Mouse (Mus musculus) right cerebral cortex, adult 2 months (tissue): ENCODE measurements around the gene Plekhf1.

Source experiments
- DNase-seq, 2 experiments: peaks; one replicate each; pipeline ENCODE4 v3.0.0; 2021 to 2022; ENCODE audit warnings: low spot score in 2 of 2

Plekhf1 gene

GRCm38 (mm10) chr7:38188281-38189075 lies 39.3 kb downstream of the Plekhf1 start:
- no peak for DNase-seq

GRCm38 (mm10) chr7:38187796-38188195 lies 40.0 kb downstream of the Plekhf1 start:
- no peak for DNase-seq

GRCm38 (mm10) chr7:38186861-38187260 lies 41.0 kb downstream of the Plekhf1 start:
- no peak for DNase-seq

- DNase-seq, result no peak
Observed at GRCm38 (mm10) chr7:38184786-38185185, 43.0 kb downstream of the Plekhf1 start.

GRCm38 (mm10) chr7:38184418-38184745 lies 43.4 kb downstream of the Plekhf1 start:
- no peak for DNase-seq

- peak; percentile 86 to 89 for DNase-seq
Observed at GRCm38 (mm10) chr7:38183709-38184417, 44.0 kb downstream of the Plekhf1 start.

- DNase-seq, result peak in 1 of 2 experiments; percentile 11
Observed at GRCm38 (mm10) chr7:38182962-38183687, 44.7 kb downstream of the Plekhf1 start, which contains the start of gene 1600014C10Rik. 1600014C10Rik (plus strand) TSS chr7:38183217.

- peak; percentile 79 to 83 for DNase-seq
Observed at GRCm38 (mm10) chr7:38182596-38182961, 45.2 kb downstream of the Plekhf1 start.

GRCm38 (mm10) chr7:38181366-38181765 lies 46.5 kb downstream of the Plekhf1 start:
- no peak for DNase-seq

GRCm38 (mm10) chr7:38179896-38180295 lies 47.9 kb downstream of the Plekhf1 start:
- DNase-seq, result no peak

- DNase-seq, result no peak
Observed at GRCm38 (mm10) chr7:38176056-38176455, 51.8 kb downstream of the Plekhf1 start.

GRCm38 (mm10) chr7:38174321-38175148 lies 53.3 kb downstream of the Plekhf1 start:
- DNase-seq, result peak; percentile 57 to 63

GRCm38 (mm10) chr7:38173871-38174270 lies 53.9 kb downstream of the Plekhf1 start:
- no peak for DNase-seq

GRCm38 (mm10) chr7:38167724-38168141 lies 60.1 kb downstream of the Plekhf1 start:
- DNase-seq, result peak; percentile 83 to 84
